Mouse (Mus musculus) C2C12 (cell line): ENCODE measurements around the gene Aspdh. TPM values are rescaled to one million over a fixed set of nuclear protein-coding genes. Genes with fewer than 3 reads are reported as not detected.

Experiments used
- H3K27me3 ChIP-seq: one replicate; pipeline ENCODE4 v1.6.1; 2011; ENCODE audit not compliant: control insufficient read depth, insufficient read depth, insufficient read length
- H3K36me3 ChIP-seq: one replicate; pipeline ENCODE4 v1.6.1; 2011; ENCODE audit not compliant: control insufficient read depth, insufficient read depth
- H3K4me3 ChIP-seq: one replicate; pipeline ENCODE4 v1.5.1; 2011; ENCODE audit warnings: mild to moderate bottlenecking, control low read depth; ENCODE audit not compliant: poor library complexity, insufficient read depth, severe bottlenecking
- H3K79me2 ChIP-seq: one replicate; pipeline ENCODE4 v1.6.1; 2011; ENCODE audit not compliant: control insufficient read depth, insufficient read depth
- H3K79me3 ChIP-seq: one replicate; pipeline ENCODE4 v1.6.1; 2011; ENCODE audit warnings: low read depth, control low read depth
- H3ac ChIP-seq: one replicate; pipeline ENCODE3; 2011; ENCODE audit warnings: low read depth; ENCODE audit not compliant: control insufficient read depth, insufficient read length
- CEBPB ChIP-seq: IDR thresholded peaks from one replicate; pipeline ENCODE4 v1.6.1; 2011; ENCODE audit warnings: low read depth, mild to moderate bottlenecking, control low read depth, moderate library complexity
- CTCF ChIP-seq: IDR thresholded peaks from one replicate; pipeline ENCODE4 v1.5.1; 2011; ENCODE audit not compliant: control insufficient read depth, insufficient read depth, insufficient read length
- FOSL1 ChIP-seq: IDR thresholded peaks from one replicate; pipeline ENCODE4 v1.8.0; 2011; ENCODE audit warnings: mild to moderate bottlenecking, low read length; ENCODE audit not compliant: poor library complexity, insufficient read depth, severe bottlenecking
- MAX ChIP-seq: IDR thresholded peaks from one replicate; pipeline ENCODE4 v1.6.1; 2011; ENCODE audit warnings: mild to moderate bottlenecking, control low read depth
- MYOD1 ChIP-seq: IDR thresholded peaks from one replicate; pipeline ENCODE4 v1.6.1; 2011; ENCODE audit warnings: low read depth; ENCODE audit not compliant: control insufficient read depth, insufficient read length
- MYOG ChIP-seq: IDR thresholded peaks from one replicate; pipeline ENCODE4 v1.6.1; 2011; ENCODE audit not compliant: control insufficient read depth, insufficient read length; ENCODE audit errors: extremely low read depth
- USF1 ChIP-seq: IDR thresholded peaks from one replicate; pipeline ENCODE4 v1.6.1; 2011; ENCODE audit warnings: low read depth, mild to moderate bottlenecking, control low read depth, moderate library complexity
- polyA plus RNA-seq: library from polyadenylated mRNA; unstranded; fragments of >200 nt; fragmentation: generic; extraction: Trizol; gene quantifications from one replicate; pipeline ENCODE4 v1.2.1, GENCODE M21; 2012; ENCODE audit warnings: missing spikeins

Gene Aspdh
- polyA plus RNA-seq, 1 experiment: not detected

DNA sequence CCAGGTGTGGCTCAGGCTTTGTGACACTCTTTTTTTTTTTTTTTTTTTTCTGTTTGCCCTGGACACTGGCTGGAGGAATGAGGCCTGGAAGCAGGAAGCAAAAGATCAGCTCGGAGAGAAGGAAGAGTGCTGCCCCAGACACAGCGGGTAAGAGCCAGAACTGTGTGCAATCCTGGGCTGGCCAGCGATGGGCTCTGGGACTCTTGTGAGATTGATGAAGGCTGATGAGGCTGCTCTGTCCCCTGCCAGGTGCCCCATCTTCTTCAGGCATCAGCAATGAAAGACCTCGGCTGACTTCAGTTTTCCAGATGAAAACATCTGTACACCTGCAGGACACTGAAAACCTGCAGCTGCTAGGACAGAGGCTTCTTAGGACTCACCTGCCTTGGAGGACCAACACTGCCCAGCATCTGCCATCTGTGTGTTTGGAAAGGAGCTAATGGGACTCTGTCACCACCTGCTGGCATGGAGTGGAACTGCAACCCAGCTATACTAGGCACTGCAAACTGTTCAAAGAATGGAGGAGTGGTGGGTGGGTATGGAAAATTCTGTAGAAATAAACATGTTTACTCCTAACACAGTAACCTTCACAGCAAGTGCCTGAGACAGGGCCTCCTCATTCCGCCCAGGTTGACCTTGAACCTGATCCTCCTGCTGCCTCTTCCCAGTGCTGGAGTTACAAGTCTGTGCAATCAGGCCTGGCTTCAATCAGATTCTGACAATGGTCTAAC lies 19.8 kb downstream of the Aspdh start:
- Histone ChIP-seq H3K36me3 (no peaks in the 10 kb centered on the region), H3K27me3 (no peaks in the 10 kb centered on the region), H3ac (no peak overlapping the region), H3K79me3 (no peaks in the 10 kb centered on the region), H3K4me3 (no peak overlapping the region), H3K79me2 (no peaks in the 10 kb centered on the region)
- TF ChIP-seq MAX (no peak), CTCF (peak; percentile 71)

DNA sequence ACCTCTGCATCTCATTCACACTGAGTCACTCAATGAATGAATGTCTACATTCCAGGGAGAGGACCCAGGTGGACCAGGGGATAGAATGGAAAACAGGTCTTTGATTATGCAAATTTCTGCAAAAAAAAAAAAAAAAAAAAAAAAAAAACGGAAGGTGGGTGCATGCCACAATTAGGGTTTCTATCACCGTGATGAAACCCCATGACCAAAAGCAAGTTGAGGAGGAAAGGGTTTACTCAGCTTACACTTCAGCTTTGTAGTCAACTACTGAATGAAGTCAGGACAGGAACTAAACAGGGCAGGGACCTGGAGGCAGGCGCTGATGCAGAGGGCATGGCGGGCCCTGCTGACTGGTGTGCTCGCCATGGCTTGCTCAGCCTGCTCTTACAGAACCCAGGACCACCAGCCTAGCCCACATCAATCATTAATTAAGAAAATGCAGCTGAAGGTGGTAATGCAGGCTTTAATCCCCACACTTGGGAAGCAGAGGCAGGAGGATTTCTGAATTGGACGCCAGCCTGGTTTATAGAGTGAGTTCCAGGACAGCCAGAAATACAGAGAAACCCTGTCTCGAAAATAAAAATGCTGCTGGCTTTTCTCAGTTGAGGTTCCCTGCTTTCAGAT lies 20.5 kb downstream of the Aspdh start:
- Histone ChIP-seq H3K79me3 (no peaks in the 10 kb centered on the region), H3K27me3 (no peaks in the 10 kb centered on the region), H3K36me3 (no peaks in the 10 kb centered on the region), H3ac (no peak overlapping the region), H3K4me3 (no peak overlapping the region), H3K79me2 (no peaks in the 10 kb centered on the region)
- no peak for TF ChIP-seq CTCF
- no peak for TF ChIP-seq MYOD1
- no peak for TF ChIP-seq MAX
- TF ChIP-seq CEBPB: no peak
- TF ChIP-seq USF1: no peak
- no peak for TF ChIP-seq MYOG
- TF ChIP-seq FOSL1: no peak

DNA sequence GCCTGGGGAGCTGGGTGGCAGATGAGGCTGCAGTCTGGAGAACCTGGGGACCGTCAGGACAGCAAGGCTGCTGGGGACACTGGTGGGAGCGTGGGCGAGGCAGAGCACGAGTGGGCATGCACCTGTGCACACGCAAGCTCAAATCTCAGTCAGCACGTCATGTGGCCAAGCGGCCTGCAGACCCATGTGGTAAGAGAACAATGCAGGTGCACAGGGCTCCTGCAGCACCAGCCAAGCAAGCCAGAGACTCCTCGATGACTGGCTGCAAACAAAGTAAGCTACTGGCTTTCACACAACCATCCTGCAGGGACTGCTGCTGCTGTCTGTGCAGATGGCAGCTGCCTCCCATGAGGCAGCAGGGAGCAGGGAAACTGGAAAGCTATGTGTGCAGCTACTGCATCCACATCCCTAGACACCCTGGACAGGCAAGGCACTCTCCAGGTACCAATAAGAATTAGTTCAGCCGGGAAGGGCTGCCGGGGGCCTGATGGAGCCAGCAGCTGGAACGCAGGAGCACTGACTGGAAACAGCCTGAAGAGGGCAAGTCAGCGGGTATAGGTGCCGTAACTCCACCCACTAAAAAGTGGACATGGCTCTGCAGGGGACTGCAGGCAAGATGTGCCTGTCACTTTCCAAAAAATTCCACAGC lies 21.9 kb downstream of the Aspdh start:
- no peaks in the 10 kb centered on the region for H3K36me3 ChIP-seq
- H3ac ChIP-seq: no peak overlapping the region
- H3K27me3 ChIP-seq: no peaks in the 10 kb centered on the region
- no peaks in the 10 kb centered on the region for H3K79me3 ChIP-seq
- no peaks in the 10 kb centered on the region for H3K79me2 ChIP-seq
- H3K4me3 ChIP-seq: no peak overlapping the region
- TF ChIP-seq MYOG: no peak
- no peak for TF ChIP-seq USF1
- TF ChIP-seq MYOD1: no peak
- TF ChIP-seq FOSL1: no peak
- TF ChIP-seq CTCF: no peak
- no peak for TF ChIP-seq MAX
- no peak for TF ChIP-seq CEBPB

DNA sequence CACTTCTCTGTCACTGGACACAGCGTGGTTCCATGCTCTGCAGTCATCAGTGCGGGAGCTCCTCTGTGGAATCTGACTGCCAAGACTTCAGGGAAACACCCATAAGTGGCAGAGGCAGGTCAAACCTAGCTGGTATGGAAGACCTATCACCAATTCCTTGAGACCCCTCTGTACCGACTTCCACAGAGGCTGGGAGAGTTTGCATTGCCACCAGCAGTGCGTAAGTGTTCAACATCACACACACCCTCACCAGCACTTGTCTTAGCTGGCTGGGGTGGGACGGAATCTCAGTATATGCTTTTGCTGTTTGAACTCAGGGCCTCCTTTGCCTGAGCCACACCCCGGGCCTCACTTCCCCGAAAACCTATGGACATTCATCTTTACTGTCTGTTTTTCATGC lies 22.7 kb downstream of the Aspdh start:
- no peak overlapping the region for H3ac ChIP-seq
- TF ChIP-seq MYOG (no peak), FOSL1 (no peak), CTCF (no peak), MAX (no peak), MYOD1 (no peak), CEBPB (no peak), USF1 (no peak)
- H3K4me3 ChIP-seq: no peak overlapping the region
- no peaks in the 10 kb centered on the region for H3K36me3 ChIP-seq
- no peaks in the 10 kb centered on the region for H3K79me2 ChIP-seq
- no peaks in the 10 kb centered on the region for H3K27me3 ChIP-seq
- H3K79me3 ChIP-seq: no peaks in the 10 kb centered on the region

DNA sequence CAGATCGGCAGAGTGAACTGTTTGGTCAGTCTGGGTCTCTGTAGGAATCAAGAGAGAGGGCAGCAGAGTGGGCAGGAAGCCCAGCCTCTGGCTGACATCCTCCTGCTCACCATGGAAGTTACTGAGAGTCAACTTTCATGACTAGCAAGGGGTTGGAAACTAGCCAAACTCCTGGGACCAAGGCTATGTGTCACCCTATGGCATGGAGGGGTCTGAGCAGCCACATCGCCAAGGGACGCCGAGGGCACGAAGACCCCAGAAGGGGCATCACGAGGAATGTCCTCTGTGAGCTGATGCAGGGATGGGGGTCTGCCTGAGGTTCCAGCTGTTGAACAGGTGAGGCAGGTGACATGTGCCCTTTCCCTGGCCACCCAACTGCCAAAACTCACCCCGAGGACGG lies 23.4 kb downstream of the Aspdh start:
- Histone ChIP-seq H3K36me3 (no peaks in the 10 kb centered on the region), H3K4me3 (no peak overlapping the region), H3K79me2 (peaks cover 1% of the 10 kb centered on the region), H3ac (no peak overlapping the region), H3K27me3 (no peaks in the 10 kb centered on the region), H3K79me3 (no peaks in the 10 kb centered on the region)
- TF ChIP-seq CTCF (no peak), FOSL1 (no peak), USF1 (no peak), MAX (no peak), MYOD1 (no peak), CEBPB (no peak), MYOG (no peak)

DNA sequence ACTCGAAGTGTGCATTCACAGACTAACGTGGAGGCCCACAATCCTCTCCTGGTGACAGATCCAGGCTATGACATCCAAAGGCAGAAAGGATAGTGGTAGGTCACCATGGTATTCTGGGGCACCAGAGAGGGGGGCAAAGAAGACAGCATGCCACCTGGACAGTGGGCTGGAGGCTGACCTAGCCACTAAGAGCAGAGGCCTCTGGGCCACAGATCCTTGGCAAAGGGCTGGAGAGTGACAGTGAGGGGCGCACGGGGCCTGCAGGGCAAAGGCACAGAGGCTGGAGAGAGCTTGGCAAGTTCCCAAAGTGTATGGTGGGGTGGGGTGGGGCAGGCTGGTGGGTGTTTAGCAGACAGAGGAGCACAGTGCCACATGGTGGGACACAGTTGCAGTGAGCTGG lies 25.1 kb downstream of the Aspdh start:
- peaks cover 8% of the 10 kb centered on the region for H3K79me3 ChIP-seq
- no peak overlapping the region for H3K4me3 ChIP-seq
- no peak overlapping the region for H3ac ChIP-seq
- H3K36me3 ChIP-seq: no peaks in the 10 kb centered on the region
- TF ChIP-seq MYOD1 (no peak), CTCF (no peak), FOSL1 (no peak), USF1 (no peak), CEBPB (no peak), MAX (no peak), MYOG (no peak)
- peaks cover 17% of the 10 kb centered on the region for H3K79me2 ChIP-seq
- no peaks in the 10 kb centered on the region for H3K27me3 ChIP-seq
